Comparison of ENCODE assay signal across 8 mouse cellular contexts in genomic region chr7:114275372-114276004, GRCm38 (mm10). TPM values are rescaled to one million over a fixed set of nuclear protein-coding genes. Genes with fewer than 3 reads are reported as not detected.
DNase-seq lines count a peak whose midpoint lies in the region; ATAC-seq and TF ChIP-seq lines count a peak whose summit lies in the region.

No protein-coding gene starts in this region.

- TF ChIP-seq CTCF in left cerebral cortex, adult 2 months (IDR thresholded peaks at IDR 0.05), result no peak

- no peak for DNase-seq in left cerebral cortex, adult 2 months (ENCODE audit: extremely low spot score in 1 of 2, low spot score in 2 of 2)
- no peak for DNase-seq in left cerebral cortex, postnatal 4 days
- no peak for DNase-seq in thymus, adult 18-20 months
- no peak for DNase-seq in layer of hippocampus, adult 9-10 months (ENCODE audit: low spot score)
- DNase-seq in right cerebral cortex, postnatal 10 days (ENCODE audit: low spot score in 2 of 2), result no peak

- peak; percentile 69; the same call in 1 of the 2 replicates for ATAC-seq in hindbrain, embryonic 16.5 days
- ATAC-seq in midbrain, embryonic 15.5 days (replicated peaks), result peak; percentile 79

- intact Hi-C loops in left cerebral cortex, adult 2 months (cut with DNase I), result loop anchor here (1.0 to 5.0 kb wide), 3 partner anchors 21 to 217 kb away; partner anchors contain the start of genes Copb1 and Pde3b
- intact Hi-C loops in left cerebral cortex, postnatal 4 days (cut with DNase I), result loop anchor here (10.0 kb wide), 1 partner anchor 219 kb away; no protein-coding TSS in a partner anchor

- peak overlapping the region; percentile 77 for H3K27ac ChIP-seq in left cerebral cortex, adult 2 months
- peak overlapping the region; percentile 98 for H3K27ac ChIP-seq in brown adipose tissue, adult 24 weeks (replicated peaks; ENCODE audit: low read depth, low read length)
- peak overlapping the region; percentile 82 for H3K27ac ChIP-seq in hindbrain, embryonic 16.5 days (ENCODE audit: low read depth, low read length)
- peak overlapping the region; percentile 84 for H3K27ac ChIP-seq in midbrain, embryonic 15.5 days

- 2% methylated on average over 21 of the region's 24 CpGs for WGBS in hindbrain, embryonic 16.5 days
- 2% methylated on average over 24 of the region's 24 CpGs for WGBS in midbrain, embryonic 15.5 days

- H3K9me3 ChIP-seq in hindbrain, embryonic 16.5 days (ENCODE audit: control insufficient read depth, low read length), result no peaks in the 10 kb centered on the region
- no peaks in the 10 kb centered on the region for H3K9me3 ChIP-seq in midbrain, embryonic 15.5 days

- H3K4me3 ChIP-seq in left cerebral cortex, adult 2 months, result peak overlapping the region; percentile 87
- peak overlapping the region; percentile 99 for H3K4me3 ChIP-seq in brown adipose tissue, adult 24 weeks (ENCODE audit: insufficient read depth, low read depth, low read length)
- H3K4me3 ChIP-seq in hindbrain, embryonic 16.5 days (ENCODE audit: low read length), result peak overlapping the region; percentile 82
- H3K4me3 ChIP-seq in midbrain, embryonic 15.5 days, result peak overlapping the region; percentile 81

- H3K4me1 ChIP-seq in brown adipose tissue, adult 24 weeks (ENCODE audit: control insufficient read depth, insufficient read depth, insufficient read length, low read length), result peaks cover 2% of the 10 kb centered on the region; the same call in 1 of the 2 replicates
- H3K4me1 ChIP-seq in hindbrain, embryonic 16.5 days (ENCODE audit: control insufficient read depth, insufficient read depth, low read depth, low read length), result peaks cover 9% of the 10 kb centered on the region
- H3K4me1 ChIP-seq in midbrain, embryonic 15.5 days, result peaks cover 15% of the 10 kb centered on the region

- H3K27me3 ChIP-seq in hindbrain, embryonic 16.5 days (replicated peaks; ENCODE audit: control insufficient read depth, insufficient read depth, low read length), result no peaks in the 10 kb centered on the region
- no peaks in the 10 kb centered on the region for H3K27me3 ChIP-seq in midbrain, embryonic 15.5 days (replicated peaks)

- H3K4me2 ChIP-seq in hindbrain, embryonic 16.5 days (ENCODE audit: low read length), result peak overlapping the region; percentile 86
- peak overlapping the region; percentile 57 for H3K4me2 ChIP-seq in midbrain, embryonic 15.5 days

- H3K36me3 ChIP-seq in hindbrain, embryonic 16.5 days (ENCODE audit: control insufficient read depth, insufficient read depth, low read length), result no peaks in the 10 kb centered on the region; the same call in 1 of the 2 replicates
- H3K36me3 ChIP-seq in midbrain, embryonic 15.5 days (replicated peaks), result peaks cover 16% of the 10 kb centered on the region

- peak overlapping the region; percentile 95 for H3K9ac ChIP-seq in hindbrain, embryonic 16.5 days (ENCODE audit: low read depth, low read length)
- peak overlapping the region; percentile 90 for H3K9ac ChIP-seq in midbrain, embryonic 15.5 days

RNA-seq across cellular contexts. Expression of gene Psma1, which starts 0.4 kb away (rescaled TPM):
- total RNA-seq in left cerebral cortex, adult 2 months (2021), result 100 to 1,000 TPM in 1 of 2 experiments, 10 to 100 TPM in 1; 98.8 to 103 TPM
- total RNA-seq in left cerebral cortex, postnatal 4 days (2021), result 100 to 1,000 TPM; 161 to 164 TPM
- 218 and 228 TPM in 2 replicates for polyA plus RNA-seq in brown adipose tissue, adult 24 weeks (2012; ENCODE audit: insufficient read depth, insufficient read length, missing spikeins)
- polyA plus RNA-seq in hindbrain, embryonic 16.5 days (2015; fragmentation: Nextera tagmentation; extraction: Ambion mirVana), result 340 and 357 TPM in 2 replicates
- 335 and 341 TPM in 2 replicates for polyA plus RNA-seq in midbrain, embryonic 15.5 days (2015; fragmentation: Nextera tagmentation; extraction: Ambion mirVana)

RNA-seq across cellular contexts. Expression of gene Copb1, which starts 21.0 kb away (rescaled TPM):
- 10 to 100 TPM; 52.5 to 60.5 TPM for total RNA-seq in left cerebral cortex, adult 2 months (2021)
- total RNA-seq in left cerebral cortex, postnatal 4 days (2021), result 10 to 100 TPM; 76.7 to 80.3 TPM
- polyA plus RNA-seq in brown adipose tissue, adult 24 weeks (2012; ENCODE audit: insufficient read depth, insufficient read length, missing spikeins), result 53.3 and 84.8 TPM in 2 replicates
- polyA plus RNA-seq in hindbrain, embryonic 16.5 days (2015; fragmentation: Nextera tagmentation; extraction: Ambion mirVana), result 86.6 and 92.8 TPM in 2 replicates
- 80.1 and 86.1 TPM in 2 replicates for polyA plus RNA-seq in midbrain, embryonic 15.5 days (2015; fragmentation: Nextera tagmentation; extraction: Ambion mirVana)
